Mouse (Mus musculus) liver, embryonic 14.5 days (tissue): ENCODE measurements at regions not wholly inside any gene's neighbourhood (a gene's known extent, or its start where the extent isn't known, plus 50 kb on each side); places are given as distances from the start of the nearest gene placed in this dataset.

ENCODE experiments used
- ATAC-seq: fragments of 200-750 bp; cut with Nextera tagmentation; 2 replicates; pipeline ENCODE4 v1.8.0; 2017; ENCODE audit warnings: moderate number of reproducible peaks, mild to moderate bottlenecking, moderate library complexity; ENCODE audit not compliant: insufficient read depth
- DNase-seq, 3 experiments: peaks; one replicate each; pipeline ENCODE4 v3.0.0-alpha.2; 2012 to 2013; ENCODE audit warnings: low read depth in 3 of 3, low spot score in 3 of 3
- H3K27ac ChIP-seq: fragments of 300-500 bp; sonication (generic); 2 replicates; pipeline ENCODE4 v1.5.1; 2014; ENCODE audit warnings: moderate library complexity, mild to moderate bottlenecking, control low read depth, inconsistent platforms
- H3K27me3 ChIP-seq: fragments of 300-500 bp; sonication (generic); 2 replicates; pipeline ENCODE4 v1.6.1; 2014; ENCODE audit warnings: mild to moderate bottlenecking, low read length, moderate library complexity; ENCODE audit not compliant: control insufficient read depth, insufficient read depth
- H3K36me3 ChIP-seq: fragments of 300-500 bp; sonication (generic); replicated peaks from 2 replicates; pipeline ENCODE4 v1.6.1; 2014; ENCODE audit warnings: low read depth; ENCODE audit not compliant: control insufficient read depth, insufficient read depth
- H3K4me1 ChIP-seq, 2 experiments: fragments of 200-500 bp in 1 of 2; fragments of 300-500 bp in 1 of 2; sonication (generic) in 1 of 2; replicated peaks; 2 replicates each; pipeline ENCODE4 v1.6.1; 2012 to 2014; ENCODE audit warnings: antibody characterized with exemption in 1 of 2, inconsistent platforms in 1 of 2, low read length in 1 of 2; ENCODE audit not compliant: control insufficient read depth in 2 of 2, insufficient read depth in 2 of 2
- H3K4me2 ChIP-seq: fragments of 300-500 bp; sonication (generic); 2 replicates; pipeline ENCODE4 v1.6.1; 2014; ENCODE audit warnings: low read depth, mild to moderate bottlenecking, control low read depth, moderate library complexity
- H3K4me3 ChIP-seq, 2 experiments: fragments of 200-500 bp in 1 of 2; fragments of 300-500 bp in 1 of 2; sonication (generic) in 1 of 2; 2 replicates each; pipeline ENCODE4 v1.5.1; 2012 to 2014; ENCODE audit warnings: low read depth in 2 of 2, low read length in 2 of 2, mild to moderate bottlenecking in 2 of 2, control low read depth in 1 of 2, inconsistent platforms in 1 of 2, moderate library complexity in 1 of 2; ENCODE audit not compliant: insufficient read depth in 1 of 2
- H3K9ac ChIP-seq: fragments of 300-500 bp; sonication (generic); replicated peaks from 2 replicates; pipeline ENCODE4 v1.6.1; 2014; ENCODE audit warnings: mild to moderate bottlenecking, control low read depth, moderate library complexity
- H3K9me3 ChIP-seq: fragments of 300-500 bp; sonication (generic); 2 replicates; pipeline ENCODE4 v1.6.1; 2016; ENCODE audit warnings: low read length, mixed read lengths; ENCODE audit not compliant: control insufficient read depth
- CTCF ChIP-seq: IDR thresholded peaks from 2 replicates; pipeline ENCODE4 v1.5.1; 2016; ENCODE audit warnings: antibody characterized with exemption, low read depth, control low read depth
- EP300 ChIP-seq: IDR thresholded peaks from 2 replicates; pipeline ENCODE4 v1.6.1; 2016; ENCODE audit warnings: antibody characterized with exemption, low read depth
- WGBS: fragments of 180-500 bp; shearing (Covaris S2); extraction: QIAGEN DNeasy Blood & Tissue Kit; methylation state at CpG from one replicate; pipeline ENCODE4 v1.1.7; 2014; ENCODE audit not compliant: insufficient replicate concordance; 5-methylcytosine and 5-hydroxymethylcytosine counted together

DNA sequence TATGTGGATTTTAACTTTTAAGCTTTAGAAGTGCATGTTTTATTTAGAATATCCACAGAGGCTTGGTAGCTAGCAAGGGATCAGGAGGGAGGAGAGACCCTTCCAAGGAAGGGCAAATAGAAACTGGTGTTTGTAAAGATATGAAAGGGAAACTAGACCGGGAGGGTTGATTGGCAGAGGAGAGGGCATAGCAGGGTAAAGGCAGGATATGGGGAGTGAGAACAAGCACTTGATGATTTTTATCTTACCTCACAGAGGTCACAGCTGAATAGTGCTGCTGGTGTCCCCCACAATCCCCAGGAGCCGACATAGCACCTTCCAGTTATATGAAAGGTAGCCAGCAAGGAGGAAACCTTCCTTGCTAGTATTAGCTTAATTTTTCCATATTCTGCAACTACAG, 135.4 kb upstream of the Tet2 start:
- Histone ChIP-seq H3K36me3 (no peaks in the 10 kb centered on the region), H3K9ac (no peak overlapping the region), H3K27me3 (no peaks in the 10 kb centered on the region), H3K4me2 (no peak overlapping the region), H3K9me3 (no peaks in the 10 kb centered on the region), H3K4me3 (no peak overlapping the region), H3K27ac (no peak overlapping the region), H3K4me1 (no peaks in the 10 kb centered on the region)
- DNase-seq: no peak
- WGBS: 10% methylated on average over 2 of the region's 2 CpGs
- TF ChIP-seq EP300 (no peak), CTCF (no peak)
- peak; percentile 53; the same call in 1 of the 2 replicates for ATAC-seq

DNA sequence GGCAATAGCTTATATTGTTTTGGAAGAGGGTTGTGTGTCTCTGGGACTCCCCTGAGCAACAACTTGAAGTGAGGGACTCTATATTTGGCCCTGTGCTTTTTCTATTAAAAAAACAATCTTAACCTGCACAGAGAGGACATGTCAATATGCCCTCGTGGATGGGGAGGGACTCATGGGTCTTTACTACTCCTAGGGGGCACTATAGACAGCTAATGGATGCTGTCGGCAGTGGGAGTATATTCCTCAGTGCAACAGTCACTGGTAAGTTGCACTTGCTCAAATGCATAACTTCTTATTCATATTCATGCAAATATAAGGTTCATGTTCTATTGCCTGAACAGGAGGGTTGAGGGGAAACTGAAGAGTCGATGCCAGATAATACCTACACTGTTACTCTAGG, 135.9 kb upstream of the Tet2 start:
- no peaks in the 10 kb centered on the region for H3K36me3 ChIP-seq
- no peak overlapping the region for H3K9ac ChIP-seq
- ATAC-seq (no peak), DNase-seq (no peak)
- H3K9me3 ChIP-seq: no peaks in the 10 kb centered on the region
- TF ChIP-seq EP300 (no peak), CTCF (no peak)
- H3K27ac ChIP-seq: no peak overlapping the region
- H3K4me1 ChIP-seq: no peaks in the 10 kb centered on the region
- 57% methylated on average over 3 of the region's 3 CpGs for WGBS
- H3K4me2 ChIP-seq: no peak overlapping the region
- no peaks in the 10 kb centered on the region for H3K27me3 ChIP-seq
- no peak overlapping the region for H3K4me3 ChIP-seq

DNA sequence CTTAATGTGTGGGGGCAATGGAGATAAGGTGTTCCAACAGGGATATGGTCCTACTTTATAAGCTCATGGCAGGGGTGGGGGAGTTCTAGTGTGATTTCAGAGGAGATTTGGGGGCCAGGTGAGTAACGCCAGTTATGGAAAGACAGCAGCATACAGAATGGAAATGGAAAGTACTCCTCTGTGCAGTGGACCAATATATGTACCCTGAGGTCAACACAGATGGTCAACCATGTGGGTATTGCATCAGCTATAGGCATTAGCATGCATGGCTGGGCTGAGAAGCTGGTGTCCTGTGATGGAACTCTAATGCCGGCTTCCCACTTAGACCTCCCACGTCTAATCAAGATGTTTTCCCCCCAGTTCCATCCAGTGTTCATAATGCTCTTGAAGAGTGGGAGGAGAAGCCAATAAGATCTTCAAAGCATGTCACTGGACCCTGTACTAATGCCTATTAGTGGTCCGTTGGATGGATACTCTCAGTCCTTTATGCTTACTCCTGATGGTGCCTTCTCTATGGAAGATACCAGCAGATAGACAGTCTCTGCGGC, 139.3 kb upstream of the Tet2 start:
- DNase-seq (no peak), ATAC-seq (no peak)
- Histone ChIP-seq H3K9me3 (no peaks in the 10 kb centered on the region), H3K36me3 (no peaks in the 10 kb centered on the region), H3K9ac (no peak overlapping the region), H3K27me3 (no peaks in the 10 kb centered on the region), H3K27ac (no peak overlapping the region), H3K4me3 (no peak overlapping the region), H3K4me1 (no peaks in the 10 kb centered on the region), H3K4me2 (no peak overlapping the region)
- TF ChIP-seq EP300 (no peak), CTCF (no peak)
- 73% methylated on average over 5 of the region's 5 CpGs for WGBS

DNA sequence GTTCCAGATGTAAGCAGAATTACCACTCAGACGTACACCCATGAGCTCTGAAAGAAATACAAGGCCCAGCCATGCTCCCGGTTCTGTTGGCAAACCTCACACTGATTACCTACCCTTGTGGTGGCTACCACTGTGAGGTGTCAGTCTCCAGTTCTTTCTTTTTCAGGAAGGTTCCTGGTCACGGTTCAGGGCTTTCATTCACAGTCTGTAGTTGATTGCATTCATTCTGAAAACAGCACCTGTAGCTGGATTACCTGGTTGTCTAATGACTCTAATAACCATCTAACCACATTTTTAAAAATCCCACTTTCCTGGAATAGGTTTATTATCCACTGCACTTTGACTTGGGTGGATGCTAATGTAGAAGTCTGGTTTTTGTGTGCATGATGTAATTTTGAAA, 139.8 kb upstream of the Tet2 start:
- ATAC-seq (no peak), DNase-seq (no peak)
- TF ChIP-seq EP300 (no peak), CTCF (no peak)
- H3K4me3 ChIP-seq: no peak overlapping the region
- H3K27ac ChIP-seq: no peak overlapping the region
- no peak overlapping the region for H3K9ac ChIP-seq
- H3K4me2 ChIP-seq: no peak overlapping the region
- H3K36me3 ChIP-seq: no peaks in the 10 kb centered on the region
- H3K4me1 ChIP-seq: no peaks in the 10 kb centered on the region
- 58% methylated on average over 3 of the region's 3 CpGs for WGBS
- H3K27me3 ChIP-seq: no peaks in the 10 kb centered on the region
- no peaks in the 10 kb centered on the region for H3K9me3 ChIP-seq

DNA sequence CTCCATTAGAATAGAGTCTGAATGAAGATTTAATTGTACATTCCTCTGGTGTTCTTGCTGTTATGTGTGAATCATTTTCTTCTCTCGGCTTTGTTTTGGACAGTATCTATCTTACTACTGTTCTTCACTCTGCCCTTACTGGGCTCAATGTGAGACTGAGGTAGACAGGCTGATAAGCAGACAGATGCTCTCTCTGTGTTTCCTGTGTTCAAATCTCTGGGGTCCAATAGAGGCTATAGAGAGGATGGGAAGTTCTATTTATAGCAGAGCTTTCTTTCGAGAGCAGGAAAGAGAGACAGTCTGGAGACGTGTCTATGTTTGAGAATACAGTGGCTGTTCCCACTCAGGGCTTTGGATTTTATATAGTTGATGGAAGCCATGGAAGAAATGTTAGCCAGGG, 140.5 kb upstream of the Tet2 start:
- 14% methylated on average over 3 of the region's 3 CpGs for WGBS
- TF ChIP-seq CTCF (no peak), EP300 (no peak)
- ATAC-seq (no peak), DNase-seq (no peak)
- Histone ChIP-seq H3K9ac (no peak overlapping the region), H3K4me3 (no peak overlapping the region), H3K27ac (no peak overlapping the region), H3K36me3 (no peaks in the 10 kb centered on the region), H3K9me3 (no peaks in the 10 kb centered on the region), H3K4me1 (no peaks in the 10 kb centered on the region), H3K4me2 (no peak overlapping the region), H3K27me3 (no peaks in the 10 kb centered on the region)
